In genomic region chr12:4050861-4051425, GRCm38 (mm10) we compare ENCODE assay signal across 28 mouse cellular contexts. TPM values are rescaled to one million over a fixed set of nuclear protein-coding genes. Genes with fewer than 3 reads are reported as not detected.
DNase-seq lines count a peak whose midpoint lies in the region; ATAC-seq and TF ChIP-seq lines count a peak whose summit lies in the region.
"Had no signal": no experiment of that assay in that cellular context is flagged by ENCODE, and none has a peak within 500 bp of the region (broad histone marks: within the 10 kb centered on the region; RNA-seq: fewer than 3 reads in every experiment).

No protein-coding gene starts in this region.

- H3K4me3 ChIP-seq in MEL (ENCODE audit: control insufficient read depth in 1 of 2, insufficient read depth in 1 of 2, low read depth in 2 of 2, low read length in 2 of 2) = no peak overlapping the region
- no peak overlapping the region for H3K4me3 ChIP-seq in heart, postnatal 0 days (ENCODE audit: low read depth, low read length)
- H3K4me3 ChIP-seq: gastrocnemius, adult 2 months; hindbrain, embryonic 10.5 days; intestine, embryonic 15.5 days; limb, embryonic 13.5 days; lung, embryonic 15.5 days; midbrain, embryonic 10.5 days; stomach, embryonic 15.5 days had no signal

- TF ChIP-seq POLR2A in MEL (IDR thresholded peaks at IDR 0.05; ENCODE audit: control insufficient read depth in 1 of 2, insufficient read depth in 1 of 2, low read depth in 1 of 2, low read length in 2 of 2, poor library complexity in 1 of 2) = no peak

- H3K27ac ChIP-seq in MEL (ENCODE audit: control insufficient read depth, low read depth, low read length) = no peak overlapping the region
- H3K27ac ChIP-seq in heart, postnatal 0 days (ENCODE audit: low read depth) = no peak overlapping the region
- H3K27ac ChIP-seq: gastrocnemius, adult 2 months; hindbrain, embryonic 10.5 days; hindbrain, postnatal 0 days; intestine, embryonic 15.5 days; limb, embryonic 13.5 days; lung, embryonic 15.5 days; midbrain, embryonic 10.5 days; stomach, embryonic 15.5 days had no signal

- no peak for ATAC-seq in heart, postnatal 0 days (ENCODE audit: insufficient read depth, low read depth)
- no peak for ATAC-seq in cerebellum, adult (ENCODE audit: insufficient number of reproducible peaks, low FRiP score, low TSS enrichment)
- ATAC-seq: CD4-positive, CD25-positive, alpha-beta regulatory T cell, adult 4 months; forebrain, embryonic 16.5 days; hindbrain, postnatal 0 days; intestine, embryonic 15.5 days; midbrain, embryonic 16.5 days had no signal

- no peaks in the 10 kb centered on the region for H3K9me3 ChIP-seq in MEL (replicated peaks; ENCODE audit: insufficient read depth, low read length)
- H3K9me3 ChIP-seq in heart, postnatal 0 days (replicated peaks; ENCODE audit: control insufficient read depth, low read length) = no peaks in the 10 kb centered on the region
- H3K9me3 ChIP-seq: hindbrain, embryonic 10.5 days; intestine, embryonic 15.5 days; limb, embryonic 13.5 days; lung, embryonic 15.5 days; midbrain, embryonic 10.5 days; stomach, embryonic 15.5 days had no signal

- H3K27me3 ChIP-seq in MEL (ENCODE audit: control insufficient read depth in 1 of 2, insufficient read depth in 2 of 2, low read length in 2 of 2) = no peaks in the 10 kb centered on the region
- H3K27me3 ChIP-seq in heart, postnatal 0 days (ENCODE audit: control insufficient read depth, insufficient read depth, low read length) = peaks cover 44% of the 10 kb centered on the region
- H3K27me3 ChIP-seq: intestine, embryonic 15.5 days; limb, embryonic 13.5 days; lung, embryonic 15.5 days; stomach, embryonic 15.5 days had no signal

- peaks cover 0 to 8% of the 10 kb centered on the region in 2 experiments; a peak in 2 of 4 replicates for H3K36me3 ChIP-seq in MEL (ENCODE audit: control insufficient read depth in 1 of 2, insufficient read depth in 2 of 2, low read length in 2 of 2)
- H3K36me3 ChIP-seq in heart, postnatal 0 days (replicated peaks; ENCODE audit: control insufficient read depth, insufficient read depth, low read length) = no peaks in the 10 kb centered on the region
- H3K36me3 ChIP-seq: hindbrain, embryonic 10.5 days; intestine, embryonic 15.5 days; limb, embryonic 13.5 days; lung, embryonic 15.5 days; midbrain, embryonic 10.5 days; stomach, embryonic 15.5 days had no signal

- H3K4me2 ChIP-seq in heart, postnatal 0 days (ENCODE audit: low read depth, low read length) = no peak overlapping the region
- H3K4me2 ChIP-seq: intestine, embryonic 15.5 days; limb, embryonic 13.5 days; liver, embryonic 11.5 days; lung, embryonic 15.5 days; stomach, embryonic 15.5 days had no signal

- intact Hi-C loops in heart, postnatal 25 days (cut with DNase I) = no loop called here

- peaks cover 3 to 20% of the 10 kb centered on the region in 2 experiments for H3K4me1 ChIP-seq in MEL (ENCODE audit: control insufficient read depth in 1 of 2, insufficient read depth in 2 of 2, low read length in 2 of 2)
- peaks cover 11% of the 10 kb centered on the region for H3K4me1 ChIP-seq in heart, postnatal 0 days (ENCODE audit: control insufficient read depth, insufficient read depth)
- H3K4me1 ChIP-seq: intestine, embryonic 15.5 days; limb, embryonic 13.5 days; lung, embryonic 15.5 days; stomach, embryonic 15.5 days had no signal

- peak; percentile 18 to 49 for DNase-seq in heart, adult 18-20 months
- no peak for DNase-seq in heart, postnatal 25 days (ENCODE audit: low spot score)
- DNase-seq in MEL (ENCODE audit: low read depth, low spot score) = no peak
- peak; percentile 72 for DNase-seq in Muller cell, postnatal 12 days (ENCODE audit: inconsistent ontology term)
- DNase-seq in heart, postnatal 0 days (ENCODE audit: low spot score) = peak; percentile 30
- DNase-seq in cerebellum, adult 18-20 months = no peak
- no peak for DNase-seq in kidney, postnatal 36 days
- DNase-seq: adrenal gland, postnatal 10 days; cerebellum, adult 2 months; cerebellum, postnatal 14 days; gastrocnemius, adult 2 months; gastrocnemius, postnatal 36 days; kidney, adult 9 months; kidney, postnatal 10 days; right cerebral cortex, postnatal 14 days had no signal

- TF ChIP-seq RAD21 in MEL (IDR thresholded peaks at IDR 0.05; ENCODE audit: low read depth, low read length) = no peak

- WGBS in heart, postnatal 0 days = 22% methylated on average over 9 of the region's 9 CpGs

- H3K9ac ChIP-seq in MEL (ENCODE audit: control insufficient read depth, low read depth, low read length, poor library complexity, severe bottlenecking) = no peak overlapping the region
- no peak overlapping the region for H3K9ac ChIP-seq in heart, postnatal 0 days (replicated peaks; ENCODE audit: low read depth, low read length)
- H3K9ac ChIP-seq: intestine, embryonic 15.5 days; limb, embryonic 13.5 days; lung, embryonic 15.5 days; stomach, embryonic 15.5 days had no signal

- TF ChIP-seq CTCF in MEL (IDR thresholded peaks at IDR 0.05 in 2 of 3, conservative IDR thresholded peaks at IDR 0.05 in 1 of 3; ENCODE audit: control insufficient read depth in 1 of 3, insufficient read depth in 1 of 3, low read depth in 2 of 3, low read length in 3 of 3, poor library complexity in 1 of 3, severe bottlenecking in 1 of 3) = no peak
- no peak for TF ChIP-seq CTCF in heart, postnatal 0 days (IDR thresholded peaks at IDR 0.05; ENCODE audit: low read depth)

- H3K79me2 ChIP-seq in MEL (ENCODE audit: control insufficient read depth, insufficient read depth, low read length, poor library complexity) = no peaks in the 10 kb centered on the region

- TF ChIP-seq EP300 in MEL (IDR thresholded peaks at IDR 0.05; ENCODE audit: low read depth in 1 of 2, low read length in 2 of 2) = no peak
- TF ChIP-seq EP300 in heart, postnatal 0 days (IDR thresholded peaks at IDR 0.05; ENCODE audit: low read depth) = no peak

TF ChIP-seq in MEL, 35 proteins besides CTCF, POLR2A, EP300 and RAD21:
- TF ChIP-seq UBTF (IDR thresholded peaks at IDR 0.05; ENCODE audit: borderline replicate concordance, insufficient read depth, low read depth, low read length) = no peak
- TF ChIP-seq HCFC1 (IDR thresholded peaks at IDR 0.05; ENCODE audit: low read depth, low read length) = no peak
- TF ChIP-seq USF1 (IDR thresholded peaks at IDR 0.05; ENCODE audit: low read depth, low read length) = no peak
- TF ChIP-seq ZNF384 (IDR thresholded peaks at IDR 0.05; ENCODE audit: low read depth, low read length) = peak; percentile 74

RNA-seq across cellular contexts. Expression of gene Efr3b, which starts 12.2 kb away (rescaled TPM):
- total RNA-seq in heart, adult 18-20 months (2021) = 10 to 100 TPM in 1 of 2 experiments, 1 to 10 TPM in 1; 5.2 to 11.0 TPM
- total RNA-seq in heart, postnatal 25 days (2021) = 1 to 10 TPM; 7.3 to 7.9 TPM
- 0.88 and 1.5 TPM in 2 replicates for total RNA-seq in MEL (2012; rRNA removed)
- polyA plus RNA-seq in MEL (2012; ENCODE audit: insufficient read depth in 1 of 2, insufficient read length in 2 of 2, low read depth in 1 of 2, low replicate concordance in 2 of 2, missing spikeins in 1 of 2) = 1 to 10 TPM in 1 of 2 experiments, not detected in 1; 1.7 TPM
- 6.8 TPM in 2 replicates for total RNA-seq in heart, postnatal 0 days (2014; rRNA removed; ENCODE audit: low replicate concordance)
- 1.6 TPM in 2 replicates for polyA plus RNA-seq in heart, postnatal 0 days (2015; fragmentation: Nextera tagmentation; extraction: Ambion mirVana)
- total RNA-seq: neutrophil, adult 5-6 weeks had no signal

RNA-seq across cellular contexts. Expression of gene Dnajc27, which starts 31.4 kb away (rescaled TPM):
- 10 to 100 TPM in 1 of 2 experiments, 1 to 10 TPM in 1; 8.7 to 10.0 TPM for total RNA-seq in heart, adult 18-20 months (2021)
- 1 to 10 TPM; 7.2 TPM for total RNA-seq in heart, postnatal 25 days (2021)
- total RNA-seq in MEL (2012; rRNA removed) = 6.5 and 7.9 TPM in 2 replicates
- 1 to 10 TPM in 1 of 2 experiments, not detected in 1; 9.7 TPM for polyA plus RNA-seq in MEL (2012; ENCODE audit: insufficient read depth in 1 of 2, insufficient read length in 2 of 2, low read depth in 1 of 2, low replicate concordance in 2 of 2, missing spikeins in 1 of 2)
- 12.6 and 15.9 TPM in 2 replicates for total RNA-seq in heart, postnatal 0 days (2014; rRNA removed; ENCODE audit: low replicate concordance)
- 3.4 and 3.6 TPM in 2 replicates for polyA plus RNA-seq in heart, postnatal 0 days (2015; fragmentation: Nextera tagmentation; extraction: Ambion mirVana)

Comparison
In these comparisons a context has a peak if more than half of its experiments do, and no peak if none do; other contexts are left out.
1. DNase-seq: peak in heart, adult 18-20 months (2 of 2), Muller cell, postnatal 12 days (single experiment) and heart, postnatal 0 days (single experiment); none in heart, postnatal 25 days (single experiment), MEL (single experiment), cerebellum, adult 18-20 months (0 of 2) and kidney, postnatal 36 days (0 of 2).